Mouse (Mus musculus) lung, postnatal 0 days (tissue): ENCODE measurements around the gene Chn2.

Source experiments
- CTCF ChIP-seq: IDR thresholded peaks from 2 replicates; pipeline ENCODE4 v1.5.1; 2016; ENCODE audit warnings: antibody characterized with exemption, mild to moderate bottlenecking
- EP300 ChIP-seq: IDR thresholded peaks from 2 replicates; pipeline ENCODE4 v1.6.1; 2016; ENCODE audit warnings: antibody characterized with exemption, mild to moderate bottlenecking, control low read depth

DNA sequence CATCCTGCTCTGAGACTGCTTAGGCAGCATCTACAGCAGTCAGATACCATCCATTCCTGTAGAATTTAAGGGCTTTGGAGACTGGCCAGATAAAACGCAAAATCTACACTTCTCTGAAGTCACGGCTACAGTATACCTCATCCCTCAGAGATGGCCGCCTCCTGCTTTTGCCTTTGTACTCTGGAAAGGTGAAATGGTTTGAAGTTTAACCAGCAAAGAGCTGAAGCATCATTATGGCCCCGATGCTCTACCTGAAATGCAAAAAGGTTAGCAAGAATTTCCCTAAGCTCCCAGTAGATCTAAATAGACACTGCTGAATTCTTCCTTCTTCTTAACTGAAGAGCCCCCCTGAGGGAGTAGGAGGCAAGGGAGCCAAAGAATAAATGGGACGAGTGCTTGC, 202.4 kb downstream of the Chn2 start:
- no peak for TF ChIP-seq CTCF
- no peak for TF ChIP-seq EP300
